In genomic region chr16:89943267-89943971, GRCm38 (mm10) we compare ENCODE assay signal across 8 mouse cellular contexts.
DNase-seq lines count a peak whose midpoint lies in the region.

No protein-coding gene starts in this region.

- DNase-seq in left cerebral cortex, postnatal 4 days, result peak; percentile 44
- no peak for DNase-seq in left cerebral cortex, adult 9 months (ENCODE audit: low spot score in 2 of 2)
- peak; percentile 61 for DNase-seq in embryo, embryonic 9.5 days (ENCODE audit: extremely low spot score)
- peak; percentile 35 to 40 for DNase-seq in heart, postnatal 14 days
- peak; percentile 47 for DNase-seq in lung, postnatal 36 days
- DNase-seq in thymus, postnatal 25 days, result peak; percentile 57
- no peak for DNase-seq in layer of hippocampus, adult 11-12 months (ENCODE audit: low spot score)
- DNase-seq in layer of hippocampus, adult 18-20 months (ENCODE audit: low spot score in 2 of 2), result no peak

- intact Hi-C loops in left cerebral cortex, postnatal 4 days (cut with DNase I), result no loop called here
- intact Hi-C loops in heart, postnatal 14 days (cut with DNase I), result loop anchor here (1.0 to 10.0 kb wide), 2 partner anchors 99 to 224 kb away; no protein-coding TSS in a partner anchor

Comparison
In these comparisons a context has a peak if more than half of its experiments do, and no peak if none do; other contexts are left out.
1. DNase-seq: peak in left cerebral cortex, postnatal 4 days (single experiment), embryo, embryonic 9.5 days (single experiment), heart, postnatal 14 days (2 of 2), lung, postnatal 36 days (single experiment) and thymus, postnatal 25 days (single experiment); none in left cerebral cortex, adult 9 months (0 of 2), layer of hippocampus, adult 11-12 months (single experiment) and layer of hippocampus, adult 18-20 months (0 of 2).